Mouse (Mus musculus): Measurements from ENCODE around the gene Mc3r. TPM values are rescaled to one million over a fixed set of nuclear protein-coding genes. Genes with fewer than 3 reads are reported as not detected.

Mc3r gene
- total RNA-seq (2023) = not detected in 2 replicates

GRCm38 (mm10) chr2:172248106-172248764 lies at the start of gene Mc3r:
TSS of gene Mc3r (plus strand) at chr2:172248492.

Other genes with a start within 250 kb of the Mc3r start
- not detected in 2 replicates for gene Cbln4, start 205.0 kb upstream of the Mc3r start, total RNA-seq (2023)
- gene Fam210b, start 97.1 kb downstream of the Mc3r start, total RNA-seq (2023) = 2.5 and 2.8 TPM in 2 replicates
- 41.4 and 50.5 TPM in 2 replicates for gene Aurka, start 122.0 kb downstream of the Mc3r start, total RNA-seq (2023)
- 22.7 and 30.9 TPM in 2 replicates for gene Cstf1, start 122.2 kb downstream of the Mc3r start, total RNA-seq (2023)
- gene Cass4, start 145.3 kb downstream of the Mc3r start, total RNA-seq (2023) = 84.2 and 122 TPM in 2 replicates
- gene Rtf2, start 192.1 kb downstream of the Mc3r start, total RNA-seq (2023) = 177 and 218 TPM in 2 replicates
- not detected in 2 replicates for gene Gcnt7, start 210.1 kb downstream of the Mc3r start, total RNA-seq (2023)
- gene Fam209, start 224.0 kb downstream of the Mc3r start, total RNA-seq (2023) = 18.4 and 21.0 TPM in 2 replicates

Measured in neutrophil, adult 65 days (primary cell).